Mouse (Mus musculus): ENCODE measurements around the gene Lap3.

DNA sequence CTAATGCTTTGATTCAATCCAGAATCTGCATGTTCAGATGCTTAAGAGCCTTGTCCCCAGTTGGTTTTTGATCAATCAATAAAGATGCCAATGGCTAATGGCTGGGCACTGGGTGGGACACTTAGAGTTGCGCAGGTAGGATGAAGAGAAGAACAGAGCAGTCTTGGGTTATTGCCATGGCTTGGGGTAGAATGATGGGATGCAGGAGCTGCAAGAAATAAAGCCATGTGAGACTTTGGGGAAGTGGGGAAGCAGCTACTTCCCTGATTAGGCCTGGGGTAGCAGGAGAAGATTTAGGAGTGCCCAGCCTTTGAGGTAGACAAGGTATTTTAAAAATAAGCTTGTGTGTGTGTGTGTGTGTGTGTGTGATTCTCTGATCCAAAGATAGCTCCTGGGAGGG, 13.1 kb upstream of the Lap3 start:
- TF ChIP-seq NELFE (IDR thresholded peaks at IDR 0.05; ENCODE audit: low read depth, low read length) (no peak), POLR2A (IDR thresholded peaks at IDR 0.05; ENCODE audit: low read depth, low read length) (no peak), CTCF (conservative IDR thresholded peaks at IDR 0.05 in 1 of 2, IDR thresholded peaks at IDR 0.05 in 1 of 2; ENCODE audit: low read depth in 2 of 2, low read length in 2 of 2) (no peak), SIN3A (IDR thresholded peaks at IDR 0.05; ENCODE audit: low read length) (no peak), MXI1 (IDR thresholded peaks at IDR 0.05; ENCODE audit: low read depth, low read length) (no peak), MEF2A (IDR thresholded peaks at IDR 0.05; ENCODE audit: borderline replicate concordance, low read depth, low read length) (no peak), MAFK (IDR thresholded peaks at IDR 0.05; ENCODE audit: insufficient replicate concordance, low read length) (no peak), MAZ (IDR thresholded peaks at IDR 0.05; ENCODE audit: low read depth, low read length) (no peak), KAT2A (IDR thresholded peaks at IDR 0.05; ENCODE audit: insufficient replicate concordance, low read length) (no peak), CHD2 (IDR thresholded peaks at IDR 0.05; ENCODE audit: low read length) (no peak), USF2 (conservative IDR thresholded peaks at IDR 0.05; ENCODE audit: low read depth, low read length) (no peak), NRF1 (IDR thresholded peaks at IDR 0.05; ENCODE audit: low read depth, low read length) (no peak), MAX (IDR thresholded peaks at IDR 0.05; ENCODE audit: low read length) (no peak), USF1 (IDR thresholded peaks at IDR 0.05; ENCODE audit: low read depth, low read length) (no peak)

Measured in CH12.LX (cell line).